In genomic region chr8:125498508-125498907, GRCm38 (mm10) we compare ENCODE assay signal across 16 mouse cellular contexts.
DNase-seq lines count a peak whose midpoint lies in the region; ATAC-seq and TF ChIP-seq lines count a peak whose summit lies in the region.
"Had no signal": no experiment of that assay in that cellular context is flagged by ENCODE, and none has a peak within 500 bp of the region (broad histone marks: within the 10 kb centered on the region; RNA-seq: fewer than 3 reads in every experiment).

No protein-coding gene starts in this region.

- 0 out of 2 replicates have a peak overlapping the region, but pooled peaks have one; percentile 1 for H3K4me2 ChIP-seq in heart, embryonic 12.5 days
- H3K4me2 ChIP-seq in kidney, postnatal 0 days (ENCODE audit: low read length): no peak overlapping the region
- H3K4me2 ChIP-seq: liver, embryonic 11.5 days had no signal

- no peak overlapping the region for H3K9ac ChIP-seq in heart, embryonic 12.5 days
- H3K9ac ChIP-seq in kidney, postnatal 0 days (ENCODE audit: low read depth, low read length): no peak overlapping the region

- in situ Hi-C loops in Patski (cut with MboI; ENCODE audit: low pct_unique_long_range_greater_than_20kb): no loop called here

- no peak overlapping the region for H3K4me3 ChIP-seq in heart, embryonic 12.5 days
- no peak overlapping the region for H3K4me3 ChIP-seq in kidney, postnatal 0 days (replicated peaks; ENCODE audit: low read depth, low read length)
- H3K4me3 ChIP-seq: layer of hippocampus, adult 2 months had no signal

- H3K27ac ChIP-seq in heart, embryonic 12.5 days (ENCODE audit: poor library complexity, severe bottlenecking): peak overlapping the region; percentile 64
- peak overlapping the region; percentile 31; the same call in 1 of the 2 replicates for H3K27ac ChIP-seq in kidney, postnatal 0 days
- H3K27ac ChIP-seq: layer of hippocampus, adult 2 months had no signal

- no peaks in the 10 kb centered on the region for H3K27me3 ChIP-seq in heart, embryonic 12.5 days (replicated peaks)
- no peaks in the 10 kb centered on the region for H3K27me3 ChIP-seq in kidney, postnatal 0 days (ENCODE audit: insufficient read depth, low read length)
- no peaks in the 10 kb centered on the region for H3K27me3 ChIP-seq in Patski

- 0 out of 2 replicates have a peak, but pooled peaks cover 3% of the 10 kb centered on the region for H3K36me3 ChIP-seq in heart, embryonic 12.5 days
- H3K36me3 ChIP-seq in kidney, postnatal 0 days (ENCODE audit: insufficient read depth, low read length): no peaks in the 10 kb centered on the region

- H3K4me1 ChIP-seq in heart, embryonic 12.5 days (replicated peaks): peaks cover 89% of the 10 kb centered on the region
- peaks cover 7% of the 10 kb centered on the region; the same call in 1 of the 2 replicates for H3K4me1 ChIP-seq in kidney, postnatal 0 days (replicated peaks; ENCODE audit: insufficient read depth, low read length)

- POLR2A ChIA-PET in Patski (lab: Charles Lee): interaction anchor here (0.6 to 1.1 kb wide), 3 partner anchors 70 to 160 kb away, joined by 3 read pairs; no protein-coding TSS in a partner anchor

- DNase-seq in heart, postnatal 4 days: no peak
- no peak for DNase-seq in kidney, postnatal 0 days (ENCODE audit: low spot score)
- DNase-seq in kidney, postnatal 25 days: no peak
- peak; percentile 48 for DNase-seq in Patski (ENCODE audit: low read depth, low spot score)
- no peak for DNase-seq in retina, embryonic 14.5 days (ENCODE audit: low spot score)
- DNase-seq: adrenal gland, postnatal 10 days; cerebellum, adult 18-20 months; gastrocnemius, postnatal 10 days; lung, postnatal 14 days; spleen, adult 18-20 months; thymus, postnatal 14 days had no signal

- CTCF ChIA-PET in Patski (lab: Charles Lee): interaction anchor here (1.2 kb wide), 1 partner anchor 9 kb away, joined by 3 read pairs; no protein-coding TSS in a partner anchor

- 37% methylated on average over 10 of the region's 10 CpGs for WGBS in heart, embryonic 12.5 days
- WGBS in kidney, postnatal 0 days: 45% methylated on average over 10 of the region's 10 CpGs

- no peak for ATAC-seq in heart, embryonic 12.5 days (ENCODE audit: insufficient number of reproducible peaks, low FRiP score)
- ATAC-seq in kidney, postnatal 0 days (replicated peaks; ENCODE audit: low FRiP score, low read depth): peak; percentile 50; the same call in 1 of the 2 replicates
- ATAC-seq in Patski: peak; percentile 75
- ATAC-seq in megakaryocyte, adult 5-6 weeks (ENCODE audit: poor library complexity, severe bottlenecking): peak; percentile 55
- ATAC-seq: inflammation-experienced regulatory T-cells, adult 6 months had no signal

- H3K9me3 ChIP-seq in heart, embryonic 12.5 days (replicated peaks): no peaks in the 10 kb centered on the region
- no peaks in the 10 kb centered on the region for H3K9me3 ChIP-seq in kidney, postnatal 0 days (replicated peaks; ENCODE audit: low read length)

- TF ChIP-seq CTCF in kidney, postnatal 0 days (IDR thresholded peaks at IDR 0.05; ENCODE audit: low read depth): no peak
- TF ChIP-seq CTCF in Patski (IDR thresholded peaks at IDR 0.05): no peak
